Mouse (Mus musculus) bone marrow, adult 2 months (tissue): ENCODE results near the gene Pfkfb2.

ENCODE experiments used
- CTCF ChIP-seq: fragments of 200-500 bp; IDR thresholded peaks from 2 replicates; pipeline ENCODE4 v1.5.1; 2011; ENCODE audit warnings: low read length, control low read depth; ENCODE audit not compliant: control insufficient read depth, insufficient read depth
- POLR2A ChIP-seq: fragments of 200-500 bp; IDR thresholded peaks from 2 replicates; pipeline ENCODE4 v1.6.1; 2011; ENCODE audit warnings: low read depth, mild to moderate bottlenecking, control low read depth, low read length, borderline replicate concordance; ENCODE audit not compliant: control insufficient read depth

DNA sequence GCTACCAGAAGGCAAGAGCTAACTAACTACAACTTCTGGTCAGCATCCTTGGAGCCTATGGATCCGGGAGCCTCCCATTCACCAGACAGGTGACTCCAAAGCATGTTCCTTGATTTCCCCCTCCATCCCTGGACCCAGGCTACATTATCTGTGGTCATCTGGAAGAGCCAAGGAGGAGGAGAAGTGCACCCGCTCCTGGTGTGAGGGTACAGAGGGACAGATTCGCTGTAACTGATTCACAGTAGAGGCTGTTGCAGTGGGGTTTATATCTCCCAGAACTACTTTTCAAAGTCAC is 12.9 kb downstream of the Pfkfb2 start:
- TF ChIP-seq CTCF (no peak), POLR2A (no peak)
